Mouse (Mus musculus): ENCODE measurements around the gene Wdr44.
"Not testable (repeated sequence)": the region's sequence is repeated elsewhere in the genome, so short reads cannot be mapped to it uniquely, and the experiment has no call there.

Wdr44 gene

DNA sequence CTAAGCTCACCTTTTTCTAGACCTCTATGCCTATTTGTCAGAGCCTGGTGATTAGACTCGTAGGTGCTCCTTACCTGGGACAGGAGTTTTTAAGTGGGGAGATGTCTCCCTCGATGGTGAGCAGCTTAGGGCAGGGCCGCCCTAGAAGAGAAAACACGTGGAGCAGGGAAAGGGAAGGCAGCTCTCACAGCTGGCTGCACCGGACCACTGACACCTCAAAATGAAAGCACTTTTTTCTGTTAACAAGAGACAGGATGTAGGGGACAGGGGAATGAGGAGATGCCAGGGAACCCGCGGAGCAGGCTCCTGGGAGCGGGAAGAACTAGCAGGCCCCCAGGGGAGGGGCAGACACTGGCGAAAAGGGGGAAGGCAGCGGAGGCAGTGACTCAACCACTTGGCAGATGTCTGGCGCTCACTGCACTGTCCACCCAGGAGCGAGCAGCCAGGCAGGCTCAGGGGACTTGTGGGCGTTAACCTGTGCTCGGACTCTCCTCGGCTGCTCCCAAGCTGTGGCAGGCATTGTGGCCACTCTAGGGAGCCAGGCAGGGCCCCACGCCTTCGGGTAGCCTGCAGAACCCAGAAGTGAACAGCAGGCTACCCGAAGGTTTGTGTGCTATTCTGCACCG lies 130.7 kb downstream of the Wdr44 start:
- ATAC-seq (ENCODE audit: insufficient number of reproducible peaks, low FRiP score, low TSS enrichment), result no peak

- ATAC-seq (ENCODE audit: insufficient number of reproducible peaks, low FRiP score, low TSS enrichment), result not testable (repeated sequence)
Observed at GRCm38 (mm10) chrX:23833784-23834183, 140.9 kb downstream of the Wdr44 start.

DNA sequence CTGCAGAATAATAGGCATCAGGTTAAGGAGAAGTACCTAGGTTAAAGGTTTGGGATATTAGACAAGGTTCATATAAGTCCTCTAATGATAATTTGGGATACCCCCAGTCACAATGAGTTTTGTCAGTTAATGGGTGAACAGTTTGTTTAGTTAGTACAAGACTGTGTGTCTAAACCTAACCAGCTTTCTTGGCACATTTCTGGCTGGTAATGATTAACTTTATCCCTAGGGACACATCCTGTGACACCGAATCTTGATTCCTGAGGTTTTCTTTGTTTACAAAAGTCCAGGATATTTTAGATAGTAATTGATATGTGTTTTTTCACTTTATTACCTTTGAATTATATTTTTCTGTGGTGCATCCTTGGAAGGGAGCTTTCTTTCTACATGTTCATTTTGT lies 148.1 kb downstream of the Wdr44 start:
- ATAC-seq (ENCODE audit: insufficient number of reproducible peaks, low FRiP score, low TSS enrichment), result no peak

Data from cerebellum, adult (tissue).